Mouse (Mus musculus): ENCODE measurements around the gene Kif5a.
A peak's percentile ranks its signal among the peaks of the same experiment; 100 is the strongest.

The Kif5a gene

DNA sequence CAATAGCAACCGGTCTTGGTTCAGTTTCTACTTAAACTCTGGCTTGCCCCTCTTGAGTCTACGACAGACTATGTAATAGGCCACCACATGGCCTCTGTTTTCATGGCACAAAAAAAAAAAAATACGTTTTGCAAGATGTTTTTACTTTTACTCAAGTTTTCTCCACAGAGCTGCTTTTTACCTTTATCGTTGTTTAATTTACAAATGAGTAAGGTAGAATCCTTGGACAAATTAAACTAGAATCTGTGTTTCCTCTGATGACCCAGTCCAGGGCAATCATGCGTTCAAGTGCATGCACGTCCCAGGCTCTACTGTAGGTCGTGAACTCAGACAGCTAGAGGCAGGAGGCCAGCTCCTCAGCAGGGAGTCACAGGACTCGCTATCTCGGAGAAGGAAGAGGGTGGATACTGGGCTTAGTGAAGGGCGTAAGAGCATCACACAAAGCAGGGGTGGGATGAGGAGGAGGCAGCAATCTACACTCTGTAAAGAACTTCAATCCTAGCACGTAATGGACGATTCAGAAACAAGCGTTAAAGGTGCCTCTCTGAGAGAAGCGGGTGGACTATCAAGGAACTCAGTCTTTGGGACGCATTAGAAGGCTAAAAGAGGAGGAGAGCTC is 26.5 kb upstream of the Kif5a start:
- peak; percentile 90 for DNase-seq (ENCODE audit: low spot score)

DNA sequence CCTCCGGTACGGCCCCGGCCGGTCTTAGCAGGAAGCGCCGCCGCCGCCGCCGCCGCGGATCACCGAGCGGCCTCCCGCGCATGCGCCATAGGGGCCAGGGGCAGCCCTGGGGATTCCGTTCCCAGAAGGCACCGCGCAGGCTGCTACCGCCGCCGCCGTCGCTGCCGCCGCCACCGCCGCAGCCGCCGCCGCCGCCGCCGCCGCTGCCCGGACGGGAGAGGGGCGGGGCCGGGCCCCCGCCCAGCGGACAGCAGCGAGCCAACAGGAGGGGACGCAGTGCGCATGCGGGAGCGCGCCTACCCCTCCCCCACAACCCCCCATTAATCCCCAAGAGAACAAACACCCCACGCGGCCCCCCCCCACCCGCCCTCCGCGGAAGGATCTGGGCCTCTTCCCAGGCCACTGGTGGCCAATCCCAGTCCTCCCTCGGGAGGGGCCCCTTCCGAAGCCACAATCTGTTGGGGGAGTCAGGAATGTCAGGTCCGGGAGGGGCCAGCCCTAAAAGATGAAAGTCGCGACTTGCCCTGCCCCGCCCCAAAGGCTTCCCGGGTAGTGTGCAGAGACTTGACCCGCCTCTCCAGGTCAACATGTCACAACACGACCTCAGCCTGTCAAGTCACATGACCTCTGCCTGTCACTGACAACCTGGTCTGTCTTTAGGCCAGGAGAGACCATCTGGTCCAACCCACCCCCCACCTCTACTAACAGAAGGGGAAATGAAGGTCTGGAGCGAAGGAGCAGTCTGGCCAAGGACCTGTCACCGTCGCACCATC is 25.8 kb upstream of the Kif5a start, which contains the start of gene Mbd6:
Gene Mbd6, minus strand, starts transcription at position 219 of the 773 bp plus-strand sequence.
- DNase-seq (ENCODE audit: low spot score) = peak; percentile 87

DNA sequence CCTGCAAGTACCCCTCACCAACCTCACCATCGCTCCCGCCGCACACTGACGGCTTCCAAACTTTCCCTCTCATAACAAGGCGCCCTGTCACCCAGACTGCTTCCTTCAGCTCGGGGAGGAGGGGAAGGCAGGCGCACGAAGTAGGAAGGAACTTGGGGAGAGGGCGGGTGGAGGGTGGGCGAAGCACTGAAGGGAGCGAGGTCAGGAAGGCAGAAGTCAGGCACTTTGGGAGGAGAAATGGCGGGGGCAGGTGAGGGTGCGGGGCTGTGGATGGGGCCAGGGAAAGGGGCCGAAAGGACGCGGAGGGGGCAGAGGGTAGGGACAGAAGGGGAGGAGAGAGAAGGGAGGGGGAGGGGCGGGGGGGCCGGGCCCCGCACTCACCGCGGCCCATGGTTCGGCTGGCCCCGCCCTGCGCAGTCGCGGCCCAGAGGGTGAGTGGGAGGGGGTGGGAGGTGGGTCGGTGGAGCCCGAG is 25.2 kb upstream of the Kif5a start:
- DNase-seq (ENCODE audit: low spot score) = peak; percentile 89

DNA sequence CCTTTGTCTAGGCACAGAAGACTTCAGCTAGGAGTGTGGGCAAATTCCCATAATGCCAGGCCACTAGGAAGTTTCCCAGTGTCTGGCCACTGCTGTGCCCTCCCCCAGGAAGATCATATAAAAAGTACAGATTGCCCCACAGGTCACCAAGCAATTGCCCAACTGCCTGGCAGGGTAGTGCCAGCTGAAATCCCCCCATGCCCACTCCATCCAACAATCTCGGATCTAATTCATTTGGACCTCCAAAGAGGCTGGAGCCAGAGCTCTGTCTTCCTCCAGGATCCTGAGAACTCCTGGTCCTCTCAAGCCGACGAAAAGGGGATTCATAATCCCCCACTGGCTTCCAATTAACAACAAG is 24.8 kb upstream of the Kif5a start:
- DNase-seq (ENCODE audit: low spot score) = peak; percentile 67

DNA sequence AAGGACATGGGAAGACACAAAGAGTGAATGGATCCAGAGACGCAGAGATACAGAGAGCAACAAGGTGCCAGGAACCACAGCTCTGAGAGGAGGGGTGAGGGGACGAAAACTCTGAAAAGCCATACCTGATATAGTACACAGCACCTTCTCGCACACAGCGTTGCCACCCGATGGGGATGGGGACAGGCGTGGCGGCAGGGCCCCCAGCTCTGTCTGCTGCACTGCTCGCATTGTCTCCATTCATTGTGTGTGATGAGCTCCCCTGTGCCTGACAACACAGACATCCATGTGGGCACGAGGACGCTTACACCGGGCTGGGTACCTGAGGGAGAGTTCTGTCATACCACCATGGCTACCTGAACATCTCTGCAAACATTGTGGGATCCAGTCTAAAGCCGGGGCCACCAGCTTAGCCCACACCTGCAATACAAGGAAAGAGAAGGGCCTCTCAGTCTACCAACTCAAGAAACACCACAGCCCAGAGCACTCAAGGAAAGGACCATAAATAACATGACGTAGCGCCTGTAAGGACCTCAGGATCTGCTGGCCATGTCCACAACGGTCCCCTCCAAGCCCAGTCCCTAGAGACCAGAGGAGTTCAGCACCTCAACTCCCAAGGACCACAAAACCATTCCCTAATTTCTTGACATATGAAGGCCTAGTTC is 24.3 kb upstream of the Kif5a start:
- DNase-seq (ENCODE audit: low spot score) = no peak

DNA sequence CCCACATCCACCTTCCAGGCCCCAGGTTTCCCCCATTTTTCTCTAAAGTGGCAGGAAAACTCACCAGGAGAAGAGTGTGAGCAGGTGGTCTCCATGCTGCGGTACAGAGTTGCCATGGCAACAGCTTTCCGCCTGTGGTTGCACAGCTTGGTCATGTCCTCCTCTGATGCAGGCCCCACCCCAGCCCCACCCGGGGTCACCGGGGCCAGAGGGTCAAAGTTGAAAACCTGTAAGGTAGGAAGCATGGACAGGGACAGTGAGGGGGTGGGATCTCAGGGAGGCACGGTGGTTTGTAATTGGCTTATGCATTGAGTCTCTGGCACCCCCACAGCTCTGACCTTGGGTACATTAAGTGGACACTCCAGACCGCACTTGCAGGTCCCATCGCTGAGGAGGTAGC is 23.6 kb upstream of the Kif5a start:
- no peak for DNase-seq (ENCODE audit: low spot score)

DNA sequence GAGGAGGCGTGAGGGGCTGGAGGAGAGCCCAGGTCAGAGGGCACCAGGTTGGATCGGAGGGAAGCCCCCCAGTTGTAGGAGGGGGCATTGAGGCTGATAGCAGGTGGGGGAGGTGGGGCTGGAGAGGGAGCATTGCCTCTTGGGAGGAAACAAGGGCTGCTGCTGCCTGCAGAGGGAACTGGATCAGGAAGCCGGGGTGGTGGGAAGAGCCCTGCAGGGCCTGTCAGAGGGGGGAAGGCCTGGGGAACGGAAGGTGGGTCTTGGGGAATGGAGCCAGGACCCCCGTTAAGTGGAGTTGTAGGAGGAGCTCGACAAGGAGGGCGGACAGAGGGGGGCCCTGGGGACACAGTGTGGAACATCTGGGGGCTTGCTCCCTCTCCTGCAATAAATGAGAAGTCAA is 23.0 kb upstream of the Kif5a start:
- DNase-seq (ENCODE audit: low spot score) = no peak

DNA sequence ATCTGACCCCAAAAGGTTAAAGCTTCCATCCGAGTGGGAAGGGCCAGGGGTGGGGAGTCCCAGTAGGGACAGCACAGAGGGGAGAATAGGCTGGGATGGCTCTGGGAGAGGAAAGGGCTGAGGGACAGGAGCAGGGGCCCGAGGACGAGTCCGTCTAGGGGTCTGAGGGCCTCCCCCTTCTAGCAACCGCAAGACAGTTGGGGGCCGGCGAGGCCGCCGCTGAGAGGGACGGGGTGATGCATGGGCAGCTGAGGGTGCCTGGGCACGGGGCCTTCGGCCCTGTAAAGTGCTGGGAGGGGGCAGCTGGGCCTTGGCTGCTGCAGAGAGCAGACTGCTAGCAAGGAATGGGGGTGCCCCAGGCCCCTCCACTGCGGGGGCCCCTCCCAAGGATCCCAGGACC is 22.5 kb upstream of the Kif5a start:
- DNase-seq (ENCODE audit: low spot score) = no peak

DNA sequence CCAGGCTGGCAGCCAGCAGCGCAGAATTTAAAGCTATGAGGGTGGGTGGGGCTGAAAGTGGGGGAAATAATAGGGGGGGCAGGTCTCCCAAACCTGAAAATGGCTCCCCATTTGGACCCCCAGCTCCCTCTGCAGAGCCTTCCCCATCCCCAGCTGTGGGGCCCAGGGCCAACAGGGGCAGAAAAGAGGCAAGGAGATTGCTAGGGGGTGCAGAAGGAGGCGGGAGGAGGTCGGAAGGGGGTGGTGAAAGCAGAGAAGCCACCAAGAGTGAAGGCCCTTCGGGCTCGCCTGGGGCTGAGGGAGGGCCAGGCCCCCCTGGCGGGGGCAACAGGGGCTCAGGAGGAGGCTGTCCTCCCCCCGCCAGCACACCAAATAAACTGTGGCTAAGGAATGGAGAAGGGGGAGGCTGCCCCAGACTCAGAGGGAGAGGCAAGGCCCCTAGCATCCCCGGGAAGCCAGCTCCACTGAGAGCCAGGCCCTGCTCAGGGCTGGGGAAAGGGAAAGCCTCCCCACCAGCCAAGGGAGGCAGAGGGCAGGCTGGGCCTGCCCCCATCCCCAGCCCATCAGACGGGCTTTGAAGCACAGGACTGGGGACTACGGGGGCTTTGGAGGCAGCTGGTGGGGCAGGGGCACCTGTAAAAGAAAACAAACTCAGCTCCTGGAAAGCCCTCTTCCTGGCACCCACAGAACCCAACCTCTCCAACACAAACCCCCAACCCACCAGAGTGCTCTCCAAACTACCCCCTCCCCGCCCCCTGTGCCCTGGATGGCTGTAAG is 21.8 kb upstream of the Kif5a start:
- DNase-seq (ENCODE audit: low spot score) = no peak

DNA sequence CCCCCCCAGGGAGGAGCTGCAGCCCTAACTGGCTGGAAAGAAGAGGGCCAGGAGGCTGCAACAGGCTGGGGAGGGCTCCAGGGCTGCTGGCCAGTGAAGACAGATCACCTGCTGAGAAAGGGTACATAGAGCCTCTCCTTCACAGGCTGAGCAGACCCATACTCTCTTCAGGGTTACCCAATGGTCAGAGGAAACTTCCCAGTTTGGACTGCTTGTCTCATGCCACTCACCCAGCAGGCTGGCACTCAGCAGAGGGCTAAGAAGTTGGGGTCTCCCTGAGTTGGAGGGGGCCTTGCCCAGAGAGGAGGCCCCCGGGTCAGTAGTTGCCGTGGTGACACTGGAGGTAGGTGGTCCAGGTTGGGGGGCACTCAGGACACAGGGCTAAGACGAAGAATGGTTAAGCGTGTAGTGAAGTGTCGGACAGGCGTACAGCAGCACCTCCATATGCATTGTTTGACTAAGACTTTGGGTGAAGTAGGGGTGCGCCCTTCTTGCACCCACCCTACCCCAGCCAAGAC is 21.0 kb upstream of the Kif5a start:
- DNase-seq (ENCODE audit: low spot score) = no peak

DNA sequence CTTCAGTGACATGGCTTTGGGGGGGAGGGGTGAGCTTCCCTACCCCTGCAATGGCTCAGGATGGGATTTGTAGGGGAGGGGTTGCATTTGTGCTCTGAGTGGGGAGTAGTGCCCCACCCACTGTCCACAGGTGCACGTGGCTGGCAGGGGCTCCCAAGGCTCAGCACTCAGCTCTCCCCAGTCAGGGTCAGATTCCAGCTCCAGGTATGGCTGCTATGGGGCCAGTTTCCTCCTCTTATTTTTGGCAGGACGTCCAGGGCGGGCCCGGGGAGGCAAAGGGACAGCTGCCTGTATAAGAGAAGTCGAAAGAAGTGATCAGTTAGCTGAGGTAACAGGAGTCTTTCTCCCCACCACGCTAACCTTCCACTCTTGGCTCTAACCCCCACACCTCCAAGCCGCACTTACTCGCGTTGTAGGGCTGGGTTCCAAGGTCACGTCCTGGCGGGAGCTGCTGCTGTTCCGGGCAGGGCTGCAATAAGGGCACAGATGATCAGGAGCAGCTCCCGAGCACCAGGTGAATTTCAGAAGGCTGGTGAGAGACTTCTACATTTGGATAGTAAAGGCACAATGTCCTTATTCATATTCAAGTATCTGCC is 19.6 kb upstream of the Kif5a start:
- no peak for DNase-seq (ENCODE audit: low spot score)

DNA sequence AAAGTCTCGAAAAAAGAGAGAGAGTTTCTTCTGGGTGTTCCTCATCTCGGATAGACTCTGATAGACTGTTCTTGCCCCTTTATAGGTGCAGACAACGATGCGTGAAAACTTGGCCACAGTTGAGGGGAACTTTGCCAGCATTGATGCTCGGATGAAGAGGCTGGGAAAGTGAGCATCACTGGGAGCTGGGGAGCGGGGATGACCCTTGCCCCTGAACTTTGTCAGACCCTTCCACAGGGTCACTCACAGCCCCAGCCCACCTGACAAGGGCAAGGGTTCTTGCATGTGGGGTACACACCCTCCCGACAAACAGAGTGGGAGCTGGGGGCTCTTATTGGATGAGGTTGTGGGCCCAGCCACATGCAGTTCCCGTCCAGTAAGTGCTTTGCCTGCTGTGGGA is 18.2 kb upstream of the Kif5a start:
- no peak for DNase-seq (ENCODE audit: low spot score)

DNA sequence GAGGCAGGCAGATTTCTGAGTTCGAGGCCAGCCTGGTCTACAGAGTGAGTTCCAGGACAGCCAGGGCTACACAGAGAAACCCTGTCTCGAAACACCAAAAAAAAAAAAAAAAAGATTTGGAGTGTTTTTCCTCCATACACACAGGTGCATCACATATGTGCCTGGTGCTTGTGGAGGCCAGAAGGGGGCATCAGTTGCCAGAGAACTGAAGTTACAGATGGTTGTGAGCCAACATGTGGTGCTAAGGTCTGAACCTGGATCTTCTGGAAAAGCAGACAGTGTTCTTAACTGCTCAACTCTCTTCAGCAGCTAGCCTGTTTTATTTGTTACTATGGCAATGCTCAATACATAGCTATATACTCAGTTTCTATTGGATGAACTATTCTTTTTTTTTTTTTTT is 16.6 kb upstream of the Kif5a start:
- DNase-seq (ENCODE audit: low spot score) = no peak

DNA sequence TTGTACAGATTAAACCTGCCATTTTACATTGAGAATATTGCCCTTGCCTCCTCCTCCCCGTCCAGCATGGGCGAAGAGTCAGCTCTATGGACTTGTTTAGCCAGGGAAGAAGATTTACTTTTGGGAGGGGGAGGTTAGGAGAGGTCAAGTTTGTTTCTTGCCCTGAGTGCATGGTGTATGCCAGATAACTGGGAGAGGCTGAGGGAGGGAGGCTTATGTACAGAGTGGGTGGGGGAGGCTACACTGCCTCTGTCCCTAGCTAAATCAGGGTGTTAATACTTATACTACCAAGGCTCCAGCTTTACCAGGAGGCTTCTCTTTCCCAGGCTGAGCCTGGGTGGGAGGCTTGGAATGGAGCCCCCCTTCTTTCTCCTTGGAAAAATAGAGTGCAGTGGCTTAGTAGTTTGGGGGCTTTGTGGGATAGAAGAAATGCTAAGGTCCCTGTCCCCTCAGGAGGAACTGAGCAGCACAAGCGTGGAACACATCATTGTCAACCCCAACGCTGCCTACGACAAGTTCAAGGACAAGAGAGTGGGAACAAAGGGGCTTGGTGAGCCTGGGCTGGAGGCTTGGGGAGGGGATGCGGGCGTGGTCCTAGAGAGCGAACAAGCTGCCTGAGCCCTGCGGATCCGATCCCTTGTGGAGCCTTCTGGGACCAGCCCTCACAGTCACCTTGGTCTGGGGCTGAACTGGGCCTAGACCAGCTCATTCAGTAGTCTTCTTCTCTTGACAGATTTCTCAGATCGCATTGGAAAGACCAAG is 11.3 kb upstream of the Kif5a start:
- no peak for DNase-seq (ENCODE audit: low spot score)

DNA sequence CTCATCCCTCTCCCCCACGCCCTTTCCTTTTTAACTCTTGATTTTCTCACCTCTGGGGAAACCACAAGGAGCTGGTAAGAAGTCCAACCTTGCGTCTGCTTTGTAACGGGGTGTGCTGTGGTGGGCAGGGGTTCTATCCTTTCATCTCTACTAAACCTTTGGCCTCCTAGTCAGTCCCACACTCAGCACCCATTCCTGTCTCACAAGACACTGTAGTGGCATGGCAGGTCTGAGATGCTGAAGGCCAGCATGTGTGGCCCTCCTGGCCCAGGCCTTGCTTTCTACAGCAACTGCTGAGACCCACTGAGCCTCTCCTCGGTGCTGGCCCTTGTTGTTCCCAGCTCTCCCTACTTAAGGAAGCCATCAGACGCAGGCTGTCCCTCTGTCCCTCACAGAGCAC is 9.2 kb upstream of the Kif5a start:
- DNase-seq (ENCODE audit: low spot score) = no peak

DNA sequence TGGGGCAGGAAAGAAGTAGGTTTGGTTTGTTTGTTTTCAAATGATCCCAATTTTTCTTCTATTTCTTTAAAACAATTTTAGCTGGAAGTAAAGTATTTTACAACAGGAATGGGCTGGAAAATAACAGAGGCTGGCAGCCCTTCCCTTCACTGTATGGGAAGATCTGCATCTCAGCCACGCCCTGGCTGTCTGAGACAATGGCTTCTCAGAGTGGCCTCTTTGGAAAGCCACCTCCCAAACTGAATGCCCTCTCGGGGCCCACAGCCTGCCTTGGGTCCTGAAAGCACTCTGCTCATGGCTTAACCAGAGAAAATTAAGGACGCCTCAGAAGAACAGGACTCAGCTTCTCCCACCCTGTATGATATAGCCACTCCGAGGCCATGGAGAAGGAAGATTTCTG is 6.7 kb upstream of the Kif5a start:
- DNase-seq (ENCODE audit: low spot score) = no peak

DNA sequence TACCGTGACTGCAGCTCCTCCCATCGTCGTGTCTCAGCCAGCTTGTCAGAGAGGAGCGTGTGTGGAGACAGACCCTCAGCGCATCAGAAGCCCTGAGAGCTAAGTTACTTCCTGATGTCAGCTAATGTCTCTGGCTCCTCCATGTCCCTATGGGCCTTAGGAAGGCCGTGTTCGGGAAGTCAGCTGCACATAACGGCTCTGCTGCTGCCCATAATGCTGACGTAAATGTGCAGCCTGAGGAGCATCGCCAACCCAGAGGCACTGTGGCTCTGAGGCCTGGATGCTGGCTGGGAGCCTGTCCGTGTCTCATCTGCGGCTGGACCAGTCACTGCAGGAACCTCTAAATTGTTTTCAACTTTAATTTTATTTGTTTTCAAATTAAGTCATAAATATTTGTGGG is 5.9 kb upstream of the Kif5a start:
- no peak for DNase-seq (ENCODE audit: low spot score)

DNA sequence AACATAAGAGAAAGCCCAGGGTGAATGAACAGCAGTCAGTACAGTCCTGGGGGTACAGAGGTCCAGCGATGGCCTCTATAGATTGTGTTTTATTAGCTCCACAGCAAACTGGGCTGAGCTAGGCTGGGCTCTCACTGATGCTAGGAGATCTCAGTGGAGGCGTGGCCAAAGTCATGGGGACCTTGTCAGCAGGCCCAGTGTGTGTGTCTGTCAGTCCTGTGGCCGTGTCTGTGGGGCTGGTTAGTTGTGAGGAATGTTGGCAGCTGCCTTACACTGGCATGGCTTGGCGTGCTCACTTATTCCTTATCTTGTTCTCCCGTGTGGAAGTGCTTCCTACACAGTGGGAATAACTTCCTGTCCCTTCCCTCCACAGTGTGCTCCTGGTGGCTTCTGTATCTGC is 5.3 kb upstream of the Kif5a start:
- DNase-seq (ENCODE audit: low spot score) = peak; percentile 42

DNA sequence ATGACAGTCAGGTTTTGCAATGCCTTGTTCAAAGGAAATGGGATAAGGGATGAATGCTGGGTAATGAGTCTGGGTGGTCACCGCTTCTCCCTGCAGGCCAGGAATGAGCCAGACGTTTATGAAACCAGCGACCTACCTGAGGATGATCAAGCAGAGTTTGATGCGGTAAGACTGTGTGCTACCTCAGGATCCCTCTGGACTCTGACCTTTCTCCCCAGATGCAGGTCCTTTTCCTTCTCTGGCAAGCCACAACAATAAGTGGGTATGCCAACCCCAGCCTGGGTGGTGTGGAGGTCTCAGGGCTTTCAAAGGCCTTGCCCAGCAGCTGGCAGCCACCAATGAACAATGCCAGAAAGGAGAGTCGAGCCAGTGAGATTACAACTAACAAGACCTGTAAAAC is 4.2 kb upstream of the Kif5a start:
- no peak for DNase-seq (ENCODE audit: low spot score)

DNA sequence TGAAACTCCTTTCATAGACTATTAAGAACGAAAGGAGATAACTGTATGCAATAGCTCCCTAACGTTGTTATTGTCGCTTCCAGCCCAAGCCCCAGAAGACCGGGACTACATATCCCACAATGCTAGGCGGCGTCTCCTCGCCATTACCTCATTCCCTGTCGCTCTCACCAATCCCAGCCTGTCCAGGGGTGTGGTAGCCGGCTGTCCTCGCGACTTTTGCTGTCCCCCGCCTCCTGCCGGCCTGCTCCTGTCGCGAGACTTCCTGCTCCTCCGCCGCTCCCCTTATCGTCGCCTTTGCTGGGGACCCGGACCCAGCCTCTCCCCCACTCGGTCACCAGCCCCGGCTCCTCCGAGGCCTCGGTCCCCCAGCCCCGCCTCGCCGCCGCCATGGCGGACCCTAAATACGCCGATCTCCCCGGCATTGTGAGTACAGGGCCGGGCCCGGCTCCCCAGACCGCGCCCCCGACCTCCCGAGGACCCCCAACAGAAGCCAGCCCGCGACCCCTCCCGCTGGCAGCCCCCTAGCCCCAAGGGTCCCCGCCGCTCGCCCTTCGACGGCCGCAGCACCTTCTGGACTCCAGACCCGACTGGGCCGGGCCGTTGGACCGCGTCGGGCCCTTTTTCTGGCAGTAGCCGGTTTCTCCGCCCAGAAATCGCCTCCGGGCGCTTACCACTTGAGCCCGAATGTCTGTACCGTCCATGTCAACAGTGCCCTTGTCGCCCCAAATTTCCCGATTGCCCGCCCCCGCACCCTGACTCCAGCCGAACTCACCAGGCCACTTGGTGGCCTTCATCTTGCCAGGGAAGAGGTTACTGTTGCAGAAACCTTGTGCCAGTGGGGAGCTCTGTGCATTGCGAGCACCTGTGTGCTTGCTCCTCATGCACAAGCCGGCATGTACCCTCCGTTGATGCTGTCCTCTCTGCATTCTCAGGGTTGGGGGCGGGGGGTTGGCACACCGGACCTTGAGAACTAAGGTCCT is 3.3 kb upstream of the Kif5a start, which contains the start of gene Dctn2:
Gene Dctn2, plus strand, starts transcription at position 257 of the 980 bp plus-strand sequence.
- DNase-seq (ENCODE audit: low spot score) = peak; percentile 95
